Mouse (Mus musculus) forebrain, embryonic 10.5 days (tissue): ENCODE data around the gene Sept9. TPM values are rescaled to one million over a fixed set of nuclear protein-coding genes. Genes with fewer than 3 reads are reported as not detected.

Experiments
- DNase-seq: peaks from one replicate; pipeline ENCODE4 v3.0.0-alpha.2; 2017; ENCODE audit warnings: low spot score; ENCODE audit errors: extremely low spot score
- H3K27ac ChIP-seq: fragments of 300-500 bp; sonication (generic); 2 replicates; pipeline ENCODE4 v1.5.1; 2016; ENCODE audit warnings: mild to moderate bottlenecking
- H3K27me3 ChIP-seq: fragments of 300-500 bp; sonication (generic); 2 replicates; pipeline ENCODE4 v1.6.1; 2016; ENCODE audit warnings: mild to moderate bottlenecking; ENCODE audit not compliant: poor library complexity, severe bottlenecking
- H3K36me3 ChIP-seq: fragments of 300-500 bp; sonication (generic); replicated peaks from 2 replicates; pipeline ENCODE4 v1.6.1; 2016; ENCODE audit warnings: mild to moderate bottlenecking, moderate library complexity
- H3K4me1 ChIP-seq: fragments of 300-500 bp; sonication (generic); 2 replicates; pipeline ENCODE4 v1.6.1; 2016
- H3K4me3 ChIP-seq: fragments of 300-500 bp; sonication (generic); 2 replicates; pipeline ENCODE4 v1.5.1; 2016; ENCODE audit warnings: mild to moderate bottlenecking, moderate library complexity
- H3K9me3 ChIP-seq: fragments of 300-500 bp; sonication (generic); 2 replicates; pipeline ENCODE4 v1.6.1; 2016; ENCODE audit warnings: mild to moderate bottlenecking, moderate library complexity
- WGBS: fragments of 180-500 bp; shearing (Covaris S2); methylation state at CpG from one replicate; pipeline ENCODE4 v1.1.7; 2016; 5-methylcytosine and 5-hydroxymethylcytosine counted together
- polyA plus RNA-seq: library from polyadenylated mRNA; unstranded; fragments of >200 nt; fragmentation: Nextera tagmentation; extraction: Ambion mirVana; gene quantifications from 2 replicates; pipeline ENCODE4 v1.2.1, GENCODE M21; 2016

Sept9 gene
- polyA plus RNA-seq, 1 experiment from 2014 or later = 206 TPM

DNA sequence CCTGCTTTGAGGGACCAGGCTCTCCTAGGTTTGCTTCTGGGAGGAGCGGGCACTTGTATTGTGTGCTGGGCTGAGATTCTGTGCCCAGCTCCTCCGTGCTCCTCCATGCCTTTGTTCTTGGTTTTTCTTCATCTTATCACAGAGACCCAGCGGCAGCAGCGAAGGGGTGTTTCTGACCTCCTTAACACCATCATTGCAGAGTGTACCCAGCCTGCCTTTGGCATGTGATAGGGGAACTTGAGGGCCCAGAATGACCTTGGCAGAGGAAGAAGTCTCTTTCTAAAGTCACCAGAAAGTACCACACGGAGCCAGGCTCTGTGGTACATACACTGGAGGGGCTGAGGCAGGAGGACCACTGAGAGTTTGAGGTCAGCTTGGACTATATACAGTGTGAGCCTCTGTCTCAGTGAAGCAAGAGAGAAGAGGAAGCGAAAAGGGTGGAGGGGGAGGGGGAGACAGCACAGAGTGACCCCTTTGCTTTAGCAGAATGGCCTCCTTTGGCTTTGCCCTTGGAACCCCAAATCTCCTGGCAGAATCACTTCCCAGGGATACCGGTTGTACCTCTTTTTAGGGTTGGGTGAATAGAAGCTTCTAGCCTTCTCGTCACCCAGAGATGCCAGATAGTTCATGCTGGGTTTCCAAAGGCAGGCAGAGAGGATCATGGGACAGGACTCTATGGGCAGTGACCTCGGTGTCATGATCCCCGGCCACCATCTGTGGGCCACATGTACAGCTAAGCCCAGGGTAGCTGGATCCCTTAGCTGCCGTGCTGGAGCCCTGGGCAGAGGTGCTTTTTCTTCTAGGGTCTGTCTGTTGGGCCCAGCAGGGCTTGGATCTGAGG lies 83.8 kb downstream of the Sept9 start:
- DNase-seq = no peak
- peak overlapping the region; percentile 86 for H3K27ac ChIP-seq
- peaks cover 62% of the 10 kb centered on the region for H3K36me3 ChIP-seq
- peaks cover 98% of the 10 kb centered on the region for H3K4me1 ChIP-seq
- no peaks in the 10 kb centered on the region for H3K9me3 ChIP-seq
- no peaks in the 10 kb centered on the region for H3K27me3 ChIP-seq
- H3K4me3 ChIP-seq = no peak overlapping the region
- 67% methylated on average over 11 of the region's 11 CpGs for WGBS

DNA sequence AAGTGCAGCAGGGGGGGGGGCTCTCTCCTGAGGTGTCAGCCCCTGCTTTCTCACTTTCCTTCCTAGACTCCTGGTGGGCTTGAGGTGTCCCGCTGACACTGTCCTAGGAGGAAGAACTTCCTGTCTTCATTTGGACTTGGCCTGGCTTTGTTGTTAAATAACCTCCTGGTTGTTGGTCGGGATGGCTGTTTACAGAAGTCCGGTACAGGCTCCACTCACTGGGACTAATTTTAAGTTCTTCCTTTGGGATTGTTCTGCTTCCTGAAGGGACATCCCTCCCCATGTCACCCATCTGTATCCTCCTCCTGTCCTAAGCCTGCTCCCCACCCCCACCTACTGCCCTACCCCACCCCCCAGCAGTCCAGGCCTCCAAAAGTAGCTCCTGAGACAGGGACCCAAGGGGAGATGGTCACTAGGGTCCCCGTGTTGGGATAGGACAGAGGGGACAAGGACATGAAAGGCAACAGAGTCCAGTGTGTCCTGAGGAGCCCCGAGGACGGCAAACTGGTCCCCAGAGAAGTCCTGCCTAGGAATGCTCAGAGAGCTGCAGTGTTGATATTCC lies 84.5 kb downstream of the Sept9 start:
- peaks cover 98% of the 10 kb centered on the region for H3K4me1 ChIP-seq
- DNase-seq = no peak
- H3K27me3 ChIP-seq = no peaks in the 10 kb centered on the region
- H3K27ac ChIP-seq = peak overlapping the region; percentile 86
- no peaks in the 10 kb centered on the region for H3K9me3 ChIP-seq
- WGBS = 63% methylated on average over 6 of the region's 6 CpGs
- peaks cover 63% of the 10 kb centered on the region for H3K36me3 ChIP-seq
- H3K4me3 ChIP-seq = no peak overlapping the region

DNA sequence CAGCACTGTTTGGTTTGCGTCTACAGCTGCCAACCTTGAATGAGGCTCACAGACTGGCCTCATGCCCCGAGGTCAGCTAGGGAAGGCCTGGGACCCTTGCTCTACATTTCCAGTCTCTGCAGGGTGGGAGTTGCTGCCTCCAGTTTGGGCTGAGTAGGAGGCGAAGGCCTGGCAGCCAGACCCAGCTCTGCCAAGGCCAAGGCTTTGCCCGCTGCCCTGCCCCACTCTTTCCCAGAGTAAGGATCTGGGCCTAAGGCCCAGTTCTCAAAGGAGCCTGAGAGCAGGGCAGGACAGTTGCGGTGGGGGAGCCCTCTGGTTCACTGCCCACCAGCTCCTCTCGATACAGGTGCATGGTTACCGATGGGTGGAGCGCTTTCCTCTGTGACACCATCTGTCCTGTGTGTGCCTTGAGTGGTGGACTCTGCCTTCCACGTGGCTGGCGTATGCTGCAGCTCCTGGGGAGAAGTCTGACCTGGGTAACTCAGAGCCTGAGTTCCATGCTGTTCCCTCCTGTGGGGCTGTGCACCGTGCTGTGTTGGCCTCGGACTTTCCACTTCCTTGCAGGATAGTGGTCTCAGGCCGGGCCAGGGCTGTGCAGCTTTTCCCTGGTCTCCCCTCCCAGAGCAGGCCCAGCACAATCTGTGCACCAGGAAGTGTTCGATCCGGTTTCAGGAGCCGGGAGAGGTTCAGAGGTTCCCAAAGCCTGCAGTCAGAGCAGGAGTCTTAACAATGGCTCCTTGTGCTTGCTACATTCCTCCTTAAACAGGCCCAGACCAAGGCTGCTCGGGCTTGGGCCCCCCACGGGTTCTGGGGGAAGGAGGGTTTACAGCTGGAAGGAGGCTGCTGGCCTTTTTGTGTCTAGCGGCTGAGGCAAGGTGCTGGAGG lies 85.5 kb downstream of the Sept9 start:
- H3K9me3 ChIP-seq = no peaks in the 10 kb centered on the region
- H3K4me1 ChIP-seq = peaks cover 89% of the 10 kb centered on the region
- WGBS = 35% methylated on average over 19 of the region's 19 CpGs
- peaks cover 71% of the 10 kb centered on the region for H3K36me3 ChIP-seq
- DNase-seq = peak; percentile 46
- H3K27ac ChIP-seq = peak overlapping the region; percentile 86
- no peaks in the 10 kb centered on the region for H3K27me3 ChIP-seq
- H3K4me3 ChIP-seq = peak overlapping the region; percentile 1; the same call in 1 of the 2 replicates

DNA sequence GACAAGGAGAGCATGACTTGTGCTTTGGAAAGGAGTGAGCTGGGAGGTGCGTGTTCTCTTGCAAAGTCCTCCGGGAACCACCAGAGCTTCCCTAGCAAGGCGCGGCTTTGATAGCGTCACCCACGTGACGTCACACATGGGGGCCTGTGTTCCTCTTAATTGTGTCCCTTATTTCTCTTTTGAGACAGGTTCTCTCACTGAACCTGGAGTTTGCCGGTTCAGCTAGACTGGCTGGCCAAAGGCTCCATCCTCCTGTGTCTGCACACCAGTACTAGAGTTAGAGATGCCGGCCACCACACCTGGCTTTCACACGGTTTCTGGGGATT lies 86.1 kb downstream of the Sept9 start:
- H3K9me3 ChIP-seq = no peaks in the 10 kb centered on the region
- 50% methylated on average over 10 of the region's 10 CpGs for WGBS
- H3K27me3 ChIP-seq = no peaks in the 10 kb centered on the region
- H3K4me3 ChIP-seq = 0 out of 2 replicates have a peak overlapping the region, but pooled peaks have one; percentile 1
- H3K36me3 ChIP-seq = peaks cover 75% of the 10 kb centered on the region
- peak overlapping the region; percentile 86 for H3K27ac ChIP-seq
- no peak for DNase-seq
- H3K4me1 ChIP-seq = peaks cover 83% of the 10 kb centered on the region

DNA sequence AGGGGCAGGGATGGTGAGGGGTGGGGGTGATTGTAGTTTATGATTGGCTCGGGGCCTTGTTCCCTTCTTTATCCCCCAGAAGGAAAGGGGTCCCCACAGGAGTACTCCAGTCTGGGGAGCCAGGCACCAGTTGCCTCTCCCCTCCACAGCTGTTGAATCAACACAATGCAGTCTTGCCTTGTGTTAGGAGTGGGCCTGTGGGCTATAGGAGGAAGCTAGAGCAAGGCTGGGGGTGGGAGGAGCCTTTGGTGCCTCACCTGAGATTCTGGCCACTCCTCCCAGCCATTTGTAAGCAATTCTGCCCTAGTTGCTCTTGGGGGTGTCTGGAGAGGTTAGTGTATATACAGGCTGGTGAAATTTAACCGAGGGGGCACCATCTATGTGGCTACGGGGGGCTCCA lies 88.3 kb downstream of the Sept9 start:
- Histone ChIP-seq H3K27me3 (no peaks in the 10 kb centered on the region), H3K4me3 (no peak overlapping the region), H3K36me3 (peaks cover 89% of the 10 kb centered on the region), H3K4me1 (peaks cover 61% of the 10 kb centered on the region), H3K9me3 (no peaks in the 10 kb centered on the region), H3K27ac (peak overlapping the region; percentile 51; the same call in 1 of the 2 replicates)
- whole genome bisulfite sequencing = 94% methylated on average over 3 of the region's 3 CpGs
- DNase-seq = no peak

DNA sequence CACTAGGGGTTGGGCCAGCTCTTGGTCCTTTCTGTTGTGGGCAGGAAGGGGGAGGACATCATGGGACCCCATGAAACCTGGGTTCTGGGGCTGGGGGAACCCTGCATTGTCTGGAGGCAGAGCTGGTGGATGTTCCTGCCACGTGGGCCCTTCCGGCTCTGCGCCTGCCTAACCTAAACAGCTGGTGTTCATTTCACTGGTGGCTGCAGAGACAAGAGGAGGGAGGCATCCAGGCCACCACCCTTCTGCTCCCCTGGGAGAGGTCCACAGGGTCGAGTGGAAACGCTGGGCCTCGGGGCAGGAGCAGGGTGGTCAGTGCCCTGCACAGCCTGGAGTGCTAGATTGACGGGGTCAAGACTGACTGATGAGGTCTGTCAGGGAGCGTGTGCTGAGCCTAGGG lies 89.3 kb downstream of the Sept9 start:
- Histone ChIP-seq H3K4me1 (peaks cover 52% of the 10 kb centered on the region), H3K9me3 (no peaks in the 10 kb centered on the region), H3K36me3 (peaks cover 82% of the 10 kb centered on the region), H3K27me3 (no peaks in the 10 kb centered on the region), H3K27ac (0 out of 2 replicates have a peak overlapping the region, but pooled peaks have one; percentile 16), H3K4me3 (no peak overlapping the region)
- WGBS = 67% methylated on average over 8 of the region's 8 CpGs
- DNase-seq = no peak

DNA sequence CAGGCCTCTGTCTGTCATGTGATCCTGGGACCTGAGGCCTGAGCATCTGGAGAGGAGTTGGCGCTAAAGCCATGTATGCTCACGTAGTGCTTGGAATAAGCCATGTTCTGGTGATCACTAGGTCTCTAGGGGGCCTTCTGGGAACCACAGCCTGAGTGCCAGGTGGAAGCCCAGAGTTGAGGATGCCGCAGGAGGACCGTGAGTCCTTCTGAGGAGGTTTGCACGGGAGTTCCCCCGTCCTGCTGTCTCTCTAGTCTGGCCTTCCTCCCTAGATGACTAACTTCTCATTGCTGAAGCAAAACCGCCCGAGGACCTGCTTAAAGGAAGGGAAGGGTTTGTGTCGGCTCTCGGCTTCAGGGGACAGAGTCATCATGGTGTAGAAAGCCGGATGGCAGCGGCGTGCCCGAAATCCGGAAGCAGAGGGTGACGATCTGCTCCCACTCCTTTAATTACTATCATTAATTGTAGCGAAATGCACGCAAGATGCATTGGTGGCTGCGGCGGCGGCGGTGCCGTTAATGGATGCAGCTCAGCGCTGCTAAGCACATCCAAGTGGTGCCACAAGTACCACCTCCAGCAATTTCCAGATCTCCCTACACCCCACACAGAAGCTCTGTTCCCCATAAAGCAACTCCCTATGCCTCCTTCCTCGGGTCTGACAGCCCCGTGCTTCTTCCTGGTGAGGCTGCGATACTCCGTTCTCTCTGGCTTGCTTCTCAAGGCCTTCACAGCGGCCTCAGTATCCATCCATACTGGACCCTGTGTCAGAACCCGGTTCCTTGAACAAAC lies 92.0 kb downstream of the Sept9 start:
- no peaks in the 10 kb centered on the region for H3K9me3 ChIP-seq
- no peaks in the 10 kb centered on the region for H3K27me3 ChIP-seq
- DNase-seq = no peak
- H3K27ac ChIP-seq = no peak overlapping the region
- H3K4me1 ChIP-seq = peaks cover 50% of the 10 kb centered on the region
- no peak overlapping the region for H3K4me3 ChIP-seq
- whole genome bisulfite sequencing = 95% methylated on average over 30 of the region's 30 CpGs
- peaks cover 88% of the 10 kb centered on the region for H3K36me3 ChIP-seq

DNA sequence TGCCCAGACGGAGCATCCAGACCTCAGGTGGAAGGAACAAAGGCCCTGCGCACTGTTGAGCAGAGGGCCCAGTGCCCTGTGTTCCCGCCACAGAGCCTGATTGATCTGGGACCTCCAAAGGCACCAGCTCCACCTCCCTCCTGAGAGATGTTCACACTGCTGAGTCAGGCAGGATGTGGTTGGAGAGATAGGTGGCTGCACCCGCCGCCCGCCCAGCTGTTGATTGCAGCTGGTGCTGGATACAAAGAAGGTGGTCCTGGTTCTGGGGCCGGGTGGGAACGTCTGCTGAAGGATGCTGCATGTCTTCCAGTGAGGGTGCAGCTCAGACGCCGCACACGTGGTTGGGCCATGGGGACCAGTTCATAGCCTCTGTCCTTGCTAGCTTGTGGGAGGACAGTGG lies 93.0 kb downstream of the Sept9 start:
- Histone ChIP-seq H3K27ac (peak overlapping the region; percentile 30; the same call in 1 of the 2 replicates), H3K4me1 (peaks cover 48% of the 10 kb centered on the region), H3K9me3 (no peaks in the 10 kb centered on the region), H3K4me3 (no peak overlapping the region), H3K36me3 (peaks cover 89% of the 10 kb centered on the region), H3K27me3 (no peaks in the 10 kb centered on the region)
- DNase-seq = no peak
- 85% methylated on average over 11 of the region's 11 CpGs for WGBS

DNA sequence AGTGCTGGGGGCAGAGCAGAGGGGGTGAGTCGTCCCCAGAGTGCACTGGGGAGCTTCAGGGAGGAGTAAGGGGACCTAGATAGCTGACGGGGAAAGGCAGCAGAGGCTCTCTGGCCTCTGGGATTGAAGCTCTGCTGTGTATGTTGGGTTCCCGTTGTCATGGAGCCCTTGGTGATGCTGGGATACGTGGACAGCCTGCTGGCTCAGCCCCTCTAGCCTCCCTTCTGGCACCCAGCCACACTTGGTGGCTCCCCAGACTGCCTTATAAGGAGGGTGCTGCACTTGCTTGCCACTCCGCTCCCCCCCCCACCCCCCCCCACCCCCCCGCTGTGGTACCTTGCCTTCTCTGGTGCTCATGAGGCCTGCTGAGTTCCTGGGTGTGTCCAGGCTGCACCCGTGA lies 95.8 kb downstream of the Sept9 start:
- H3K4me3 ChIP-seq = no peak overlapping the region
- peaks cover 34% of the 10 kb centered on the region for H3K4me1 ChIP-seq
- DNase-seq = no peak
- H3K9me3 ChIP-seq = no peaks in the 10 kb centered on the region; the same call in 1 of the 2 replicates
- WGBS = 76% methylated on average over 7 of the region's 7 CpGs
- peaks cover 91% of the 10 kb centered on the region for H3K36me3 ChIP-seq
- peak overlapping the region; percentile 3 for H3K27ac ChIP-seq
- H3K27me3 ChIP-seq = no peaks in the 10 kb centered on the region

DNA sequence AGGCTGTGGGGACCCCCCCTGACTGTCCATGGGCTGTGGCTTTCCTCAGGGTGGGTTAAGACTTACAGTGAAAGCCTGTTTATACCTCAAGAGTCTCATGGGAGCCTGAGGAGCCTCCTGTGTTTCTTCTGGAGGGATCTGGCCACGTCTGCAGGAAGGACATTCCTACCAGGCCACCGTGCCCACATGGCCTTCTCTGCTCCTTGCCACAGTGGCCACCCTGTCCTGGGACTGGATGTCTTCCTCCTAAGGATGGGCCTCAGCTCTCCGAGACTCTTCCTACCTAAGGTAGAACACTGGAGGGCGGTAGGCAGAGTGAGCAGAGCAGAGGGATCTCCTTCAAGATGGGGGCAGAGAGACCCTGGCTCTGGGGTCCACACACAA lies 96.6 kb downstream of the Sept9 start:
- DNase-seq = no peak
- H3K27me3 ChIP-seq = no peaks in the 10 kb centered on the region
- peak overlapping the region; percentile 3 for H3K27ac ChIP-seq
- 75% methylated on average over 4 of the region's 4 CpGs for WGBS
- no peak overlapping the region for H3K4me3 ChIP-seq
- H3K4me1 ChIP-seq = peaks cover 37% of the 10 kb centered on the region
- peaks cover 7% of the 10 kb centered on the region; the same call in 1 of the 2 replicates for H3K9me3 ChIP-seq
- H3K36me3 ChIP-seq = peaks cover 91% of the 10 kb centered on the region

DNA sequence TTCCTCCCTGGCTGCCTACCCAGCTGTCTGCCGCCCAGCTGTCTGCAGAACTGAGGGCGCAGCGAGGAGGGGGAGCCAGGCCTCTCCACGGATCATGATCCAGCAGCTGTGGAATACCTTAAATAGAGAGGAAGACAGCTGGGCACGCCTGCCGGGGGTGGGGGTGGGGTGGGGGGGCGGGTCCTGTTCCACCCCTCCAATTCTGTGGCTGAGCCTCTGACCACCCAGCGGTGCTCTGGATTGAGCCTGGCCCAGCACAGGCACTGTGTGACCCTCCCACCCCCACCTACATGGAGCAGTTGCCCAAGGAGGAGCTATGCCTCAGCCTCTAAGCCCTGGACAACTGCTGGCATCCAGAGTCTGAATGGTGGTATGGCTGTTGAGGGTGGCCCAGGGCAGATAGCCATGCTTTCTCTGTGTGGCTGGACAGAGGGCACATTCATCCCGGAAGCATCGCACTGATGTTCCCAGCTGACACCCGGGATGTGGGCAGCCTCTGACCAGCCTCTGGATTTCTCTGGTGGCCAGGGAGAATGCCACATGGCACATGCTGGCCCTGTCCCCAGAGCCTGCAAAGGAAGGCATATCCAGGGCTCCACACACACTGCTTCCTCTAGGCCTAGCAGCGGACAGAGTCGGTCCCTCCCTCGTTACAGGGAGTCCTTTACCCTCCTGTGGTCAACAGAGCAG lies 97.2 kb downstream of the Sept9 start:
- H3K36me3 ChIP-seq = peaks cover 88% of the 10 kb centered on the region
- H3K27me3 ChIP-seq = no peaks in the 10 kb centered on the region
- H3K9me3 ChIP-seq = peaks cover 7% of the 10 kb centered on the region; the same call in 1 of the 2 replicates
- H3K27ac ChIP-seq = peak overlapping the region; percentile 3
- no peak overlapping the region for H3K4me3 ChIP-seq
- no peak for DNase-seq
- peaks cover 41% of the 10 kb centered on the region for H3K4me1 ChIP-seq
- 74% methylated on average over 14 of the region's 14 CpGs for WGBS
